Mouse (Mus musculus): ENCODE measurements at regions not wholly inside any gene's neighbourhood (a gene's known extent, or its start where the extent isn't known, plus 50 kb on each side); places are given as distances from the start of the nearest gene placed in this dataset.

DNA sequence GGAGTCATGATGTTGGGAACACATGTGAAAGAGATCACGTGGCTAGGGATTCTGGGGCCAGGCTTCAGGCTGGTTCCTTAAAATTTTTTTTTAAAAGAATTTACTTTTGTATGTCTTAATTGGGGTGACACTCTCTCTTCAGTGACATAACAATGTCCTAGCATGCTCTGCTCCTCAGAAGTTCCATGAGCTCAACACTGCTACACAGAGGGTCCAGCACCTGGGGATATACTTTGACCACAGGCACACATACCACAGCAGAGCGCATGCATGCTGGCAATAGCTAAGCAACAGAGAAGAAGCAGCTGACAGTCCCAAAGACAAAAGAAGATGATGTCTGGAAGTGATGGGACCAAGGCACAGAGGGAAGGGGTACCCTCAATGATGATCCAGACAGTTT, 198.4 kb upstream of the Npy start:
- no peak for DNase-seq (ENCODE audit: extremely low spot score in 1 of 2, low spot score in 2 of 2)
- intact Hi-C loops (cut with DNase I): no loop called here

DNA sequence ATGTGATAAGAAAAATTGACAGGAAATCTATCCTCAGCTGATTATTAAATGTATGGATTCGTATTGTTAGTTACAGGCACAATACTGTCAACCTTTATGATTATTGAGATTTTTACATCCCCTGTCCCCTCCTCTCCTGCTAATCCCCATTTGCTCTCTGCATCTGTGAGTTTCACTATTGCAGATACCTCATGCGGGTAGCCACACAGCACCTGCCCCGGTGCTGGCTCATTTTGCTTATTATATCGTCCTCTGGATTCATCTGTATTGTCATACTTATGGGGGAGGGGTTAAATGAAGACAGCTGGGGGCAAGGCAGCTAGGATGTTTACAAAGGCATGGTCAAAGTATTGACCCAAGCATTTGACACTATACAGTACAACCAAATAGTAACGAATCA, 197.9 kb upstream of the Npy start:
- DNase-seq (ENCODE audit: extremely low spot score in 1 of 2, low spot score in 2 of 2): no peak
- intact Hi-C loops (cut with DNase I): no loop called here

DNA sequence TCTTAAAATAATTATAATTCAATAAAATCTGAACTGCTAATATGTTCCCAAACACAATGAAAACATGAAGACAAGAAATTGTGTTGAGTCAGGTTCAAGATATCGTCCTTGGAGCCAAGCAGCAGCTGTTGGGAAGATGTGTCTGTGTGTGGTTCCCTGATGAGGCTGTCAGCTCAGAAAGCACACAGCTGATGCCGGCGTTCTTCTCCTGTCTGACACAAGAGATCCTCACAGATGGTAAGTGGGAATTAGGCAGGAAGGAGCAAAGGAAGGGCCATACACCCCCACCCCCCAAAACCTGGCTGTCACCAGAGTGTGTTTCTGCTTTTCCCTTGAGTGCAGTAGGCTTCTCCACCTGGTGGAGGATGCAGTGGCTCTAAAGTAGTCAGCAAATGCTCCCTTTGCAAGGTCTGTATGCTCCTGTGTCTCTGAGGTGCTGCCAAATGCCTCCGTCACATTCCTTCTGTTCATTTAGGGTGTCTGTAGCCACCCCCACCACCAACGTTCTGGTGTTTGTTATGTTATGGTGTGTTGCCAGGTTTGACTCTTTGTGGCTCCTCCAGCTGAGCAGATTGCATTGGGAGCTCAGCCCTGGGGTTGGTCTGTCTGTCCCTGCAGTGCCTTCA, 188.9 kb upstream of the Npy start:
- intact Hi-C loops (cut with DNase I): no loop called here
- DNase-seq (ENCODE audit: extremely low spot score in 1 of 2, low spot score in 2 of 2): no peak

DNA sequence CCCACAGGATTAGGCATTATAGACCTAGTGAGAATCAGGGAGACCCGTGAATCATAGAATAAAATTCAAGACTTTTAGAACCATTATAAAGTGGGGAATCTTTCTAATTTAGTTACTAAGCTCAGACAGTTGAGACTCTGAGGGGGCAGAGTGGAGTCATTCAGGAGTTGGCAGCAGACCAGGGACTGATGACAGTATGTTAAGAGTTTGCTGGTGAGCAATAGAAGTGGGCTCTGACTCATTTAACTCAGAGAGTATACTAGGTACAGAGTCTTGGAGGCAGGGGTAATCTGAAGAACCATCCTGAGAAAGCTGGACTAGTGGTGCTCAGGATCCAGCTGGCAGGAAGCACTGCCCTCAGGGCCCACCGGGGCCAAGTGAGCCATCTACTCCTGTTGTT, 184.9 kb upstream of the Npy start:
- peak in 1 of 2 experiments; percentile 35 for DNase-seq (ENCODE audit: extremely low spot score in 1 of 2, low spot score in 2 of 2)

DNA sequence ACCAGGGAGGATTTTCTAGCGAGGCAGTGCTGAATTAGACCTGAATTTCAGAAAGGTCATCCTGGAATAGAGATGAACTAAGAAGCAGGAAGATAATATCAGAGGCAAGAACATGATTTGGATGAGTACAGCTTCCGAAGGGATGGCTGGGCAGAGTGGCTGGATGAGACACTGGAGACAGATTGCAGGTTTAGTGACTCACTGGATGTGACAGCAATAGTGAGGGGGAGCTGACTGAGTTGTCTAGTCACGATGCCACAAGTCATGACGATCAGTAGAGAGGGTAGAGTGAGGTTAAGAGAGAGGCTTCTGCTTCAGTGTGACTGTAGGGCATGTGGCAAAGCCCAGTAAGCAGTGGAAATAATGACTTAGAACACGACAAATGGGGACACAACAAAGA, 181.3 kb upstream of the Npy start:
- intact Hi-C loops (cut with DNase I): no loop called here
- DNase-seq (ENCODE audit: extremely low spot score in 1 of 2, low spot score in 2 of 2): no peak

More for the DNA sequence above, 184.9 kb upstream of the Npy start:
- intact Hi-C loops (cut with DNase I): no loop called here

DNA sequence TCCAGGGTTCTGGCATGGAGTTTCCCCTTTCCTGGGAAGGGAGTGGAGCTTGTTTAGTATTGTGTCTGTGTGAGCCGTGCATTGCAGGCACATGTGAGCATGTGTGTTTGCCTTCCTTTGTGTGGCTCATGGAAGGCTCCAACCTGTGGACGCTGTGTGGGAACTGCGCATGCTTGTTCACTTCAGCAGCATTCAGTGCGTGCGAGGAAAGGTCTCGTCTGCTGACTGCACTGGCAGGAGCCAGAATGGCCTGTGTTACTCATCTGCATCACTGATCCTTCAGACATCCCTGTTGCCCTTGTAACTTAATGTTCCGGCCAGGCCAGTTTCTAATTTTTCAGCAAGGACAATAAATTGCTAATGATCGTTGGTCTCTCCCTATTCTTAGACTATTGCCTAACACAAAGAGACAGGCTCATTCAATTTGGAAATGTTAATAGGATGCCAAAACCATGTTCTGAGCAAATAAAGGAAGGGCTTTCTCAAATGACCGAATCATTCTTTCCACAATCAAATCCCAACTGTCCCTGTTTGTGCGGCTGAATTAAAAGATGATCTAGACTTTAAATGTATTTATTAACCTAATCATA, 167.9 kb upstream of the Npy start:
- intact Hi-C loops (cut with DNase I): no loop called here
- DNase-seq (ENCODE audit: extremely low spot score in 1 of 2, low spot score in 2 of 2): no peak

DNA sequence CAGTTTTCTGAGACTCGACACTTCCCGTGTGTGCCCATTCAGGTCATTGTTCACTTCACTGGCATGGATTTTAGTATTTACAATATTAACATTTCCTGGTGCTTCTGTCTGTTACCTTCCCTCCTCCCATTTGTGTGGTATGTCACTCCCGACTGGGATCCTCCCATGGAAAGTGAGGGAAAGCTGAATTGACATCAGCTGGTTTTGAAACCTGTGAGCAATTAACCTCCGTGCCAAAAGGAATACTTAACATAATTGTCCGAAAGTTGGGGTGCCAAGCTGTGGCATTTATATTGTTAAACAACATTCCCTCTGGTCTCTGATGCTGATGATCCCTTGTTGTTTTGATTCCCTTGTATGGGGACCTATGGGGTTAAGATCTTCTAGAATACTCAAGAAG, 167.3 kb upstream of the Npy start:
- DNase-seq (ENCODE audit: extremely low spot score in 1 of 2, low spot score in 2 of 2): no peak
- intact Hi-C loops (cut with DNase I): no loop called here

DNA sequence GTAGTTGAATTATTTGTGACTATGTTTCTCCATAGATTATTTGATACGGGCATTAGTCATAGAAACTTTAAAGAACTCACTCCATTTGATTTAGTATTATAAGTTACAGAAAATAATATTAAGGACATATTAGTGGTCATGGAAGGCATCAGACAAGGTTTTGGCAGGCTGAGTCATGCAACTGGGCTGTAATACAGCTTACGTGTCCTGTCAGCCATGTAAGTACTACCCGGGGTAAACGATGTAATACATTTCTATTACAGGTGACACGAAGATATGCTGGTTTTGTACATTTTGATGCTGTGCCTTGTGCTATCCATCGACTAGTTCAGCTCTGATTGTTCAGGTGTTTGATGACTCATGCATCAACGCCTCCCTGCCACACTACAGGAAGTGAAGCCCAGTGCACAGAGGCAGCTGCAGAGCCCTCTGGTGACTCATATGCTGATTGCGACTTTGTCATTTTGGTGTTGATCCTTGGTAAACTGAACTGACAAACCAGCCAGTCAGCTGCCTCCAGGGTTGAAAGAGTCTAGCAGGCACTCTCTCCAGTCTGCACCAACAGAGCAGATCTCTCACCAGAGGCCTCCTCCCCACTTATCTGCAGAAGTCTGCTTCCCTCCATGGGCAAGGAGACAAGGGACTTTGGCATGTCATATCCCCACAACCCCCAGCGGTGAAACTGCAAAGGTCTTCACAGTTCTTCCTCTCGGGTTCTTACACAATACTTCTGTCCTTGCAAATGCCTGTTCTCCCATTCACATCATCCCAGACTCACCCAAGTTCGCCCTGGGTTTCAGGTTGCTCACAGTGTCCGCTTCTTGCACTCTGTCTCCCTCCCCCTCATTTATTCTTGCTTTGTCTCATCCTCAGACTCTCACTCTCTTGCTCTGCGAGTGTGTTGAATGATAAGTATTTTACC, 165.9 kb upstream of the Npy start:
- no peak for DNase-seq (ENCODE audit: extremely low spot score in 1 of 2, low spot score in 2 of 2)
- intact Hi-C loops (cut with DNase I): no loop called here

DNA sequence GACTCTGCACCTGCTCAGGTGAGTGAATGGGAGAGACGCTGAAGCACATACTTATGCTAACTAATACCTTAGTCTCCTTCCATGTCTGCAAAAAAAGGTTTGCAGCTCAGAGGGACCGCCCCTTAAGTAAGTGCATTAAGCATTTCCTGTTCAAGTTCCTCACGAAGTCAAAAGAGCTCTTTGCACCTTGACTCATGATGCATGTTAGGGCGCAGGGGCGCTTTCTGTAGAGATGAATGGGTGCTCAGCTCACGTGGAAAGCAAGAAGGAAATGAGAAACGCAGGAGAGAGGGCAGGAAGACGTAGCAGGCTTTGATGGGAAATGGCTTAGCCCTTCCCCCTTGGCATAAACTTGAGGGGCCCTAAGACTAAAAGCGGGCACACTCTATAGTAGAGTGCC, 164.5 kb upstream of the Npy start:
- intact Hi-C loops (cut with DNase I): no loop called here
- DNase-seq (ENCODE audit: extremely low spot score in 1 of 2, low spot score in 2 of 2): no peak

DNA sequence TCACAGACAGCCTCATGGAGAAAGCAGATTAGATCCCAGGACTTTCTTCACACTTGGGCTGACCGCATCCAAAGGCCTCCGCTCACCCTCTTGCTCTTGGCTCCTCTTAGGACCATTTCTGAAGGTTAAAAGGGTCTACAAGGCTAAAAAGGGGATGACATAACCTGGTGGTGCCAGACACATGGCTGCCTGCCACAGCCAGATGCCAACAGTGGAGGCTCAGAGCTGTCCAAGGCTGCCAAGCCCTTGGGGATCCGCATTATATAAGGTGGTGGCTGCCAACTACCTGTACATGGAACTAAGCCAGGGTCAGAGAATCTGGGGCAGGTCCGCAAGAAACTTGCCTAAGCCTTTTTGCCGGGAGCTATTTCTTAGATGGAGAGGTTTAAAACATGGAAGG, 151.5 kb upstream of the Npy start:
- no peak for DNase-seq (ENCODE audit: extremely low spot score in 1 of 2, low spot score in 2 of 2)
- intact Hi-C loops (cut with DNase I): no loop called here

DNA sequence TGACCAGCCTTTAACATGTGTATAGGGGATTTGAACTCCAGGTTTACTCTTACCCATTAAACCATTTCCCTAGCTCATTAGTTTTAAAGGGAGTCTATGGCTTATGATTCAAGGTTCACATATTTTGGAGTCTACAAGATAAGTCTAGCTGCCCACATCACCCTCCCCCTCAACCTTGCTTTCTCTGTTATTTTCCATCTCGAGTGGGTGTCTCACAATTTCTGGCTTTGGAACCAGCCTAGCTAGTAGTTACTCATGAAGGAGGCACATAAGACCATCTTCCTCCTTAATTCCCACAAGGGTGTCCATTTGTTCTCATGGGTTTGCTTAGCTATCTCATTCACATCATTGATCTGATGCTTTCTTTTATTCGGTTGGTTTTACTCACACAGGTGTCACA, 150.6 kb upstream of the Npy start:
- intact Hi-C loops (cut with DNase I): no loop called here
- DNase-seq (ENCODE audit: extremely low spot score in 1 of 2, low spot score in 2 of 2): no peak

DNA sequence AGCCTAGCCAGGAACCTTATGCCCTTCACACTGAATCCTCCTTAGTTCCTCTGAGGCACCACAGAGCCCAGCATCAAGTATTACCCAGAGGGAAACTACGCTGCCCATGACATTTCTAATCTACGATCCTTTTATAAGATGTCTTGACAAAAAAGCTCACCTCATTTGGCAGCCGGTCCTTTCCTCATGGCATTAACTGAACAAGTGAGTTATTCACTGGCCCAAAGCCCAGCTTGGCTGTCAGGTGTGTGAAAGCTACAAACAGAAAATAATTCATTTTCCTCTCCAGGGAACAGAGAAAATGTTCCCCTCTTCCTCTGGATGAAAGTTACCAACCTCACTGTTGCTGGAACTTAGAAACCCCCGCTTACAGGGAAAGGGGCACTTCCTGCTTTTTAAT, 135.7 kb upstream of the Npy start:
- no peak for DNase-seq (ENCODE audit: extremely low spot score in 1 of 2, low spot score in 2 of 2)

DNA sequence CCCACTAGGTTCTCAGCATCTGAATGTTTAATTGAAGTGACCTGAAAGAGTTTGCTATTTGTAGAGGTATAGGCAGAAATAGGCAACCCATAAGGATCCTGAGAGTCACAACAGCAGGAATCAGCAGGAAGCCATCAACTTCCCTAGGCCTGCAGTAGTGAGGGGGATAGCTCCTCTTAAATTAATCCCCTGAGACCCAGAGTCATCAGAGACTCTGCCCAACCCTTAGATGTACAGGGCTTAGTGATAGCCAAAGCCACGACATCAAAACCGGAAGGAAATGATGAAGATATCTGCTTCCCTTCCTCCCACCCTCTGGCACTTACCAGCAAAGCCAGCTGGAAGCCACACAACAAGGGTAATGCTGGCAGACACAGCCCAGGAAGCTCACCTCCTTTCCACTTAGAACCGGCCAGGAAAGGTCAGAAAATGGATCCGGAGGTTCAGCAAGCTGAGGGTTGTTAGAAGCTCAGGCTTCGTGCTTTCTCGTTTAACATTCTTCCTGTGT, 130.4 kb upstream of the Npy start:
- DNase-seq (ENCODE audit: extremely low spot score in 1 of 2, low spot score in 2 of 2): no peak
- intact Hi-C loops (cut with DNase I): no loop called here

More for the DNA sequence above, 135.7 kb upstream of the Npy start:
- intact Hi-C loops (cut with DNase I): no loop called here

DNA sequence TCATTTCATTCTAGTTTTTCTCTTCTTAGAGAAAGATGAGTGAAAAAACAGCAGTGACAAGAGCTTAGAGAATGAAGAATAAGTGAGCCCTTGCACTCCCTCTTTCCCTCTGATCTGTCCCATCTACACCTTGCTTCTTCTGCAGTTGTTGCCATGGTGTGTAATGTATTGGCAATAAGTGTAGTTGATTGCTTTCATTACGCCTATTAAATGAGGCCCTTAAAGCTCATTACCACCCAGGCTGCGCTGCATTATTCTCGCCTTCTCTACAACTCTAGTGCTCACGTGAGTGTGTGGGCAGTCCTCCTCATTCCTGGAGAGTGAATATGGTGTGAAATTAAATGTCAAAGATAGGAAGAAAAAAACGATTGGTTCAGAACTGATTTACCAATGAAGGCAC, 127.7 kb upstream of the Npy start:
- no peak for DNase-seq (ENCODE audit: extremely low spot score in 1 of 2, low spot score in 2 of 2)
- intact Hi-C loops (cut with DNase I): no loop called here

DNA sequence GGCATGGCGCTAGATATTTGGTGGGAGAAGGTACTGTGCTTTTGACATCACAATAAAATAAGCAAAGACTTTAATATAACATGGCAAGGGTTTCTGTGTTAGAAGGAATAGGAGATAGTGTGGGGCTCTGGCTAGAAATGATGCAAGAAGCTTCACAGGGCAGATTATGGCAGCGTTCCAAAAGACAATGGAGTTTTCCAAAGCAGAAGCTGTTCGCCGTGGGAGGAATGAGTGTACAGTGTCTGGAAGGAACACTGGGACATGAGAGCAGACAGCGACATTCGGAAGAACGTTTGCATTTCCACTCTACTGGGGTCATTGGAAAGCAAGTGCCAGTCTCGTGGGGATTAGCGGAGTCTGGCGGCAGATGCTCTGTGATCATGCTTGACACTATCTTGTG, 125.5 kb upstream of the Npy start:
- intact Hi-C loops (cut with DNase I): no loop called here
- DNase-seq (ENCODE audit: extremely low spot score in 1 of 2, low spot score in 2 of 2): no peak

DNA sequence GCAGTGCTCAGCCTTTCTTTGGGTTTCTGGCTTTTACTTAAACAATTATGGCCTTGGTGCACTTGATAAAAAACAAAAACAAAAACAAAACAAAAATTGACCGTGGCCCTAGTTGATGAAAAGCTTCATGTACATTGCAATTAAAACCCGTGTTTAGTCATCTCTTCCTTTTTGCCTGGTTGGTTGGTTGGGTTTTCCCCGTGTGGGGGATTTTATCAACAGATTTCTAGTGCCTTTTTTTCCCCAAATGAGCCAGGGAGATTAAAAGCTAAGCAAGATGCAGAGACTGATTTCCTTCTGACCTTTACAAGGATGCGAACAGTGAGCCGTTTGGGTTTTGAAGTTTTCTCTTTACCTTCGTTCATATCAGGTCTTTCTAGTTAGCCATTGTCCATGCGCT, 121.1 kb upstream of the Npy start:
- intact Hi-C loops (cut with DNase I): no loop called here
- no peak for DNase-seq (ENCODE audit: extremely low spot score in 1 of 2, low spot score in 2 of 2)

DNA sequence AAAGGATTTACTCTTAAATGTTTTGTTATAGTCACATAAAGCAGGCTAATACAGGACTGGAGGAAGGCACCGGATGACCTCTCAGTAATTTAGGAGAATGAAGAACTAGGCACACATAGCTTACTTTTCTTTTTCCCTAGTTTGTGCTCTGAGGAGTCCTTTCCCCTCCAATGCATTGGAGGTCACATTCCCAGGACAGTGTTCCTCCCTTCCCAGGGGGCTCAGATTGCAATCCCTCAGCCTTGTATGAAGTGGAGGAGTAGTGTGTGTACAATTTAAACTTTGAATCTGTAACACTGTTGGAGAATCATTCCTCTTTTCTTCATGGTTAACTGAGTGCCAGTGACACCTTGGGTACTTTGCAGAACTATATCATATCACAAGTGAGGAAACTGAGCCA, 109.5 kb upstream of the Npy start:
- no peak for DNase-seq (ENCODE audit: extremely low spot score in 1 of 2, low spot score in 2 of 2)
- intact Hi-C loops (cut with DNase I): no loop called here

DNA sequence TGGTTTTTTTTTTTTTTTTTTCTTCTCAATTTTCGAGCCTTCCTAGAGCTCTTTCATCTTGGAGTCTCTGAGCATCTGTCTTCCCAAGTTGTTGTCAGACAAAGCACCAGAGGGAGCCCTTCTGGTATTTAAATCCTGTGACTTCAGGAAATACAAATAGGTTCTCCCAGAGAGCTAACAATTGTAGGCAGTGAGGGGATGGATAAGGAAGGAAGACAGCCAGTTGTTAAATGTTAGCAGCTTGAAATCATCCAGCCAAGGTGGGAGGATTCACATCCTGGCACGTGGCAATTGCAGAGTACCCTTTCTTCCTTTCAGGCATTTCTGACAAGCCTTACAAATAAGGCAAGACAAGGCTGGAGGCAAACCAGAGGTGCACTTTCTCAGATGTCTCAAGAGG, 106.0 kb upstream of the Npy start:
- peak in 1 of 2 experiments; percentile 56 for DNase-seq (ENCODE audit: extremely low spot score in 1 of 2, low spot score in 2 of 2)
- intact Hi-C loops (cut with DNase I): loop anchor here (2.0 kb wide), 1 partner anchor 202 kb away; no protein-coding TSS in a partner anchor

DNA sequence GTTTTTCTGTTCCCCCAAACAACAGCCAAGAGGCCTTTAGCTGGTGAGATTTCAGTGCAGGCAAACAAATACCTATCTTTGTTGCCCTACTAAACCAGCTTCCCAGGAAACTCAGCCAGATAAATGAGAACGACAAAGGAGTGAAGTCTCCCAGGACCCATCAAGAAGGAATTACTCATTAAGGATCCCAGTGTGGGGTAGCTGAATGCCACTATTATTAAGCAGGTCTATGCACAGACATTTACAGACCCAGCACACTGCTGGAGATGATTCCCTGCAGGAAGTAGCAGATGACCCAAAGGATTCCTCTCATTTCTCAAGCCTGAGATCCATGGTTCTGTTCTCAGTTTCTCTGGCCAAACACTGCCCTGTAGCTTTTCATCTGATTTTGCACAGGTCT, 105.6 kb upstream of the Npy start:
- no peak for DNase-seq (ENCODE audit: extremely low spot score in 1 of 2, low spot score in 2 of 2)
- intact Hi-C loops (cut with DNase I): loop anchor here (2.0 kb wide), 1 partner anchor 202 kb away; no protein-coding TSS in a partner anchor

DNA sequence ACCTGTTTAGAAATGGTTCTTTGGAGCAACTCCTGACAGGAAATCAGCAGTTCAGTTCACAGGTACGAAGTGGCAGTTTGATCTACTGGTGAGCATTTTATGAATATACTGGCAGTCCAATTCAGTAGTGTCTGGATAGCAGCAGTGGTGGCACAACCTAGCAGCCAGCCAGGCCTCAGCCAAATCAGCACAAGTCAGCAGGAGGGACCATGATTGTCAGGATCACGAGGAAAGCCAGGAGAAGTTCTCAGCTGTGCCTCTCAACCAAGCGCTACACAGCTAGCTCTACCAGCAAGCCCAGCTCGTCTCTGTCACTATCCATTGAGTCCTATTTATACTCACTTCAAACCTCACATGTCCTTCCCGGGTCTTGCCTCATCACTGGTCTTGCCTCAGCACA, 89.3 kb upstream of the Npy start:
- intact Hi-C loops (cut with DNase I): no loop called here
- DNase-seq (ENCODE audit: extremely low spot score in 1 of 2, low spot score in 2 of 2): no peak

All from left cerebral cortex, postnatal 10 days (tissue).